Mouse (Mus musculus) left cerebral cortex, postnatal 25 days (tissue): ENCODE data around the gene Hist1h4f. TPM values are rescaled to one million over a fixed set of nuclear protein-coding genes. Genes with fewer than 3 reads are reported as not detected.
"Not testable (repeated sequence)": the region's sequence is repeated elsewhere in the genome, so short reads cannot be mapped to it uniquely, and the experiment has no call there.

Experiments
- DNase-seq, 2 experiments: peaks; one replicate each; pipeline ENCODE4 v3.0.0; 2022; ENCODE audit warnings: low spot score in 2 of 2, mixed read lengths in 1 of 2
- intact Hi-C: fragments of 180-260 bp; cut with DNase I; formaldehyde crosslinking; loops from one replicate; pipeline ENCODE4 v1.15.1; 2025
- total RNA-seq, 2 experiments: library from RNA; stranded (reverse); gene quantifications; 2 replicates each; pipeline ENCODE4 v1.2.3; 2021

The Hist1h4f gene
- total RNA-seq, 2 experiments from 2014 or later = 160 to 188 TPM

DNA sequence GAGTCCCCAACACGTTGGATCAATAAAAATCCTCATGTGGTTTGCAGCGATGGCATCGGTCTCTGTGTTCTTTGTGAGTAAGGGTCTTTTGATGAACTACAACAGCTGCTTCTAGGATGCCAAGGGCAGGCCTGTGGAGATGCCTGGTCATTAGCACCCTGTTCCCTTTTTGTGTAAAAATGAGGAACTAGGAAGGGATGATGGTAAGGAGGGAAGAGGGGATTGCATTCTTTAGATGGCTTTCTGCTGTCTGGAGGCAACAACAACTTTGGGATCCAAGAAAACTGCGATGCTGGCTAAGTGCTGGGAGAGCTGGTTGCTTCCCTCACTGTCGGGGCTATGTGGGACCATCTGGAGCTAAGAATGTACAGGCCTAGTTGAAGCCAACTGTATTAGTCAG, 13.2 kb downstream of the Hist1h4f start:
- intact Hi-C loops = no loop called here
- DNase-seq = no peak

DNA sequence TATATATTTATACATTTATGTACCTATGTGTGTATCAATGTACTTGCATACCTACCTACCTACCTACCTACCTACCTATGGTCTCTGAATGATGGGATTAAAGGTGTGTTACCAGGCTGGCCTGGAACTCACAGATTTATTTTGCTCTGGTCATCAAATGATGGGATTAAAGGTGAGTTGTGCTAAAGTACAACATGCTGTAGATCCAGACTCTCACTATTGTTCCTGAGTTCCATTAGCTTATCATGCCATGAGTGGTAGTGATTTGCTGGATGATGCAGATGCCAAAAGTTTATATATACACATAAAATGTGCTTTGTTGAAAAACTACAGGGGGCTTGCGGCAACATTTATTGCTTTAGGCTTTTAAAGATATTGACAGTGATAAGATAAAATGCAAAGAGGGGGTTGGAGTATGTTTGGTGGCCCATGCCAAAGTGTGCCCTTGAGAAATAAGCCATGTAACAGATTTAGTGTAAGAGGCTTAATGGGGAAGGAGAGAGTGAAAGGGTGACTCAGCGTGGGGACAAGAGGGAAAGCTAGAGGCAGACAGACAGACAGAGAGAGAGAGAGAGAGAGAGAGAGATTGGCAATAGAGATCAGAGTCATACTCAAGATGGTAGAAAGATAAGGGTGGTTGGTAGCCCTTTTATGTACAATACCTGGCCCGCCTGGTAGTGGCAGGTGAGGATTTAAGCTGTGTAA, 14.3 kb downstream of the Hist1h4f start:
- intact Hi-C loops = no loop called here

DNA sequence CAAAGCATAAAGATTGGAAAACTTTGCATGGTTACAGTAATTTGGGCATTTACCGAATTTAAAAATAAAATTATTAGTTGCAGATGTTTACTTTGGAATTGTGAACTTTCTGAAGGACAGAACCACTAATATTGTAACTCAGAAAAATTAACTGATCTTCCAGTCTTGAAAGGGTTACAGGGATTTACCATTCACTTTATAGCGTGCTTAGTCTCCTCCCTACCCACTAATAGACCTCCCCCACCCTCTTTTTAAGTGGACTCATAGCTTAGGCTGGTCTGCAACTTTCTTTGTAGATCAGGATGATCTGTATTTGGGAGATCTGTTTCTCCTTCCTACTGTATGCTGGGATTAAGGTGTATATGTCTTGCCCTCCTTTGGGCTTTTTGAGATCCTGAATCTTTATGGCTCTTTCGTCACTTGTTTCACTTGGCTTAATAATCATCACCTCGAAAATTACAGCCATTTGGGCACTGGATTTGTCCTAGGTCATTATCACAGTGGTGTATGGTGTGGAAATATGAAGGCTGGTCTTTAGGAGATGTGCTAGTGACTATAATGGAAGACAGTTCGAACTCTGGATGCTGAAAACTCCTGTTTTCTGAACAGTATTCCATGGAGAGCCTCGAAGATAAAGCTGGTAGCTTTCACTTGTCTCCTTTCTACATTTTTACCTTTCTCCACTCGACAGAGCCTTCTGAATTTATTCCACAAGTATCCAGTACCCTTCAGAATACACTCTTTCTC, 15.2 kb downstream of the Hist1h4f start:
- DNase-seq = no peak
- intact Hi-C loops = no loop called here

More for the DNA sequence above, 14.3 kb downstream of the Hist1h4f start:
- no peak for DNase-seq

DNA sequence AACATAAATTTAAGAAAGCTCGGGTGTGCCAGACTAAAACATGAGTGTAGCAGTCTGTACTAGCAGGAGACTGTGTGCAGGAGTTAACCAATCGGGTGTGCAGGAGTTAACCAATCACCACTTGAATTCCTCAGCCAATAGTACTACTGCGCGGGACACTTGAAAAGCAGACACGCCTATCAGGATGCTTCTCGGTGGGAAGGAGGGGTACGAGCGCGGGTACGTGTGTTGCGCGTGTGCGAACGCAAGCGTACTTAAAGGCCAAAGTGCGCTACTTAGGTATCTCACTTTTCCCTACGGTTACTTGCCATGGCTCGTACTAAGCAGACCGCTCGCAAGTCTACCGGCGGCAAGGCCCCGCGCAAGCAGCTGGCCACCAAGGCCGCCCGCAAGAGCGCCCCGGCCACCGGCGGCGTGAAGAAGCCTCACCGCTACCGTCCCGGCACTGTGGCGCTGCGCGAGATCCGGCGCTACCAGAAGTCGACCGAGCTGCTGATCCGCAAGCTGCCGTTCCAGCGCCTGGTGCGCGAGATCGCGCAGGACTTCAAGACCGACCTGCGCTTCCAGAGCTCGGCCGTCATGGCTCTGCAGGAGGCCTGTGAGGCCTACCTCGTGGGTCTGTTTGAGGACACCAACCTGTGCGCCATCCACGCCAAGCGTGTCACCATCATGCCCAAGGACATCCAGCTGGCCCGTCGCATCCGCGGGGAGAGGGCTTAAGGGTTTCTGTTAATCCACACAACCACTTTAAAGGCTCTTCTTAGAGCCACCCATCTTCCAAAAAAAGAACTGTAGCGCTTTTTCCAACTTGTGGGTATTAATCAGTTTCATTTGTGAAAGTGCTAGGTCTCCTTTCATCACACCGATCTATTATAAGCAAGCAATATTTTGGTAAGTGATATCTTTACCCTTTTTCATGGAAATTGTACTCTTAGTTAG, 16.0 kb downstream of the Hist1h4f start, which contains the start of gene Hist1h3g:
Gene Hist1h3g, plus strand, starts transcription at position 286 of the 939 bp plus-strand sequence.
- intact Hi-C loops = not testable (repeated sequence)
- DNase-seq = peak; percentile 92 to 97

DNA sequence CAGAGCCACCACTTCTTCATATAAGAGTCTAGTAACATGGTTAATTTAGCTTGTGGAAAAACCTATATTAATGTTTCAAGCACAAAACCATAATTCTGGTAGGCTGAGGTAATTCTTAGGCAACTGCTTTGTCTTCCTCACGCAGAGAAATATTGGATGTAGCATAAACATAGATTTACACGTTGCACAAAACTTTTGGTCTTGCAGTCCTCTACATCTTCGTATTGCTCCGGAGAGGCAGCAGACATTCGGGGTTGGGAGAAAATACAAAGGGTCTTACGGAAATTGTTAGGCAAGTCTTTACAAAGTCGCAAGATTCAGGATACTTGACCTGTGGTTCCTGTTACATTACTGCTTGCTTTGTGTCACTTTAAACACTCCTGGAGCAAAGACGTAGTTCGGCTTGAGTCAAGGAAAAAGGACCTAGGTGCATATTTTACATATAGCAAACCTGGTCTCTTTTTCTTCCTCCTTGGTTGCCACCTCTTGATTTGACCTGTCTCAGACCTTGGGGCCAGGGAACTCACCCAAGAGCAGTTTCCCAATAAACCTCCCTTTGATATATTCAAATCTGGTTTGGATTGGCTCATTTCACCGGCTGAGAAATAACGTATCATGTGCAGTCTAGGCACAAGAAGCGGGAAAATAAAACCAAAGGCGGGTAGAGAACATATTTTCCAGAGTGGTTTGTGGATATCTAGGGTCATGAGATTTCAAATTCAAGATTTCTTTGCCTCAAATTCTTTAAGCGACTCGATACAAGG, 16.9 kb downstream of the Hist1h4f start:
- DNase-seq = no peak
- intact Hi-C loops = loop anchor here (5.0 kb wide), 3 partner anchors 88 to 1817 kb away; partner anchors contain the start of genes Hist1h1c, Hist1h1e, Hist1h2ai and Hist1h2be

DNA sequence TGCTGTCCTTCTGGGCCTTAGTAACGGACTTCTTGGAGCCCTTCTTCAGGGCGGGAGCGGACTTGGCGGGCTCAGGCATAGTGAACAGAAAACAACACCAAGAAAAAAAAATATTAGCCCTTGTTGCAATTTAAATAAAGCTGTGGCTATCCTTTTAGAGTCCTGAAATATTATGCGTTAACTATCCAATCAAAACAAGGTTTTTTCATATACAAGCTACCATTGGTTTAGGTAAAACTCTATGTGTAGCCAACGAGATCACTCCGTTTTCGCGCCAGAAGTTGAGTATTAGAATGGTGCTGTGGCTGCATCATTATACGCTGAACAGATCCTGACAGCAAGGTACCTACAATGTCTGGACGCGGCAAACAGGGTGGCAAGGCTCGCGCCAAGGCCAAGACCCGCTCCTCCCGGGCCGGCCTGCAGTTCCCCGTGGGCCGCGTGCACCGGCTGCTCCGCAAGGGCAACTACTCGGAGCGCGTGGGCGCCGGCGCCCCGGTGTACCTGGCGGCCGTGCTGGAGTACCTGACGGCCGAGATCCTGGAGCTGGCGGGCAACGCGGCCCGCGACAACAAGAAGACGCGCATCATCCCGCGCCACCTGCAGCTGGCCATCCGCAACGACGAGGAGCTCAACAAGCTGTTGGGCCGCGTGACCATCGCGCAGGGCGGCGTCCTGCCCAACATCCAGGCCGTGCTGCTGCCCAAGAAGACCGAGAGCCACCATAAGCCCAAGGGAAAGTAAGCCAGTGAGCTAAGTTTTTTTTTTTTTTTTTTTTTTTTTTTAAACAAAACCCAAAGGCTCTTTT, 17.7 kb downstream of the Hist1h4f start, which contains the start of gene Hist1h2af:
Gene Hist1h2af, plus strand, starts transcription at position 347 of the 808 bp plus-strand sequence.
- intact Hi-C loops = loop anchor here (5.0 kb wide), 3 partner anchors 89 to 1816 kb away; partner anchors contain the start of genes Hist1h1c, Hist1h1e, Hist1h2ai and Hist1h2be
- peak; percentile 83 to 93 for DNase-seq

DNA sequence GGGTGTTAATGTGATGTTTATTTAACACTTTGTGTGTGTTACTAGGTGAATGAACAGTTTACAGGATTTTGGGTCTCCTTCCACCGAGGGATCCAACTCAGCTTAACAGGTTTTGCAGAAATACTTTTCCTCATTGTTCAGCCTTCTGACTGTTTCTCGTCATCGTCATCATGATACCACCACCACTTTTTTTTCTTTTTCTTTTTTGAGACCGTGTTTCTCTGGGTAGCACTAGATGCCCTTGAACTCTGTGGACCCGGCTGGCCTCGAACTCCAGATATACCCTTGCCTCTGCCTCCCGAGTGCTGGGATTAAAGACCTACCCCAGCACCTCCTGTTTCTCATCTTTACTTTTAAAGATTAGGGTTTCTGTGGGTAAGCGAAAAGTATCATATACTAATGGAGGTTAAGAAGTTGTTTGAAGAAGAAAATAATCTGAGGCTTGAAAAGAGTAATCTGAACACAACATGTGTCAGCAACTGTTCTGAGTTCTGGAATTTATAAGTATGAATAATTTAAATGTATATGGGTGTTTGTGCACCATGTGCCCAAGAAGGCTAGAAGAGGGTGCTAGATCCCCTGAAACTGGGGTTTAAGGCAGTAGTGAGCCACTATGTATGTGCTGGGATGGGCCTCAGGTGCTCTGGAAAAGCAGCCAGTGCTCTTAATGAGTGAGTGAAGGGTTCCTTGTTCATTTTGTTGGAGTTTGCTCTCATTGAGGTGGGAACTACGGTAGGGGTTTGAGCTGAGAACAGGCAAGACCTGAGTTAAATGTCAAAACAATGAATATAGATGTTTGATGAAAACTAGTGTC, 19.0 kb downstream of the Hist1h4f start:
- intact Hi-C loops = loop anchor here (5.0 kb wide), 3 partner anchors 90 to 1815 kb away; partner anchors contain the start of genes Hist1h1c, Hist1h1e, Hist1h2ai and Hist1h2be
- no peak for DNase-seq

DNA sequence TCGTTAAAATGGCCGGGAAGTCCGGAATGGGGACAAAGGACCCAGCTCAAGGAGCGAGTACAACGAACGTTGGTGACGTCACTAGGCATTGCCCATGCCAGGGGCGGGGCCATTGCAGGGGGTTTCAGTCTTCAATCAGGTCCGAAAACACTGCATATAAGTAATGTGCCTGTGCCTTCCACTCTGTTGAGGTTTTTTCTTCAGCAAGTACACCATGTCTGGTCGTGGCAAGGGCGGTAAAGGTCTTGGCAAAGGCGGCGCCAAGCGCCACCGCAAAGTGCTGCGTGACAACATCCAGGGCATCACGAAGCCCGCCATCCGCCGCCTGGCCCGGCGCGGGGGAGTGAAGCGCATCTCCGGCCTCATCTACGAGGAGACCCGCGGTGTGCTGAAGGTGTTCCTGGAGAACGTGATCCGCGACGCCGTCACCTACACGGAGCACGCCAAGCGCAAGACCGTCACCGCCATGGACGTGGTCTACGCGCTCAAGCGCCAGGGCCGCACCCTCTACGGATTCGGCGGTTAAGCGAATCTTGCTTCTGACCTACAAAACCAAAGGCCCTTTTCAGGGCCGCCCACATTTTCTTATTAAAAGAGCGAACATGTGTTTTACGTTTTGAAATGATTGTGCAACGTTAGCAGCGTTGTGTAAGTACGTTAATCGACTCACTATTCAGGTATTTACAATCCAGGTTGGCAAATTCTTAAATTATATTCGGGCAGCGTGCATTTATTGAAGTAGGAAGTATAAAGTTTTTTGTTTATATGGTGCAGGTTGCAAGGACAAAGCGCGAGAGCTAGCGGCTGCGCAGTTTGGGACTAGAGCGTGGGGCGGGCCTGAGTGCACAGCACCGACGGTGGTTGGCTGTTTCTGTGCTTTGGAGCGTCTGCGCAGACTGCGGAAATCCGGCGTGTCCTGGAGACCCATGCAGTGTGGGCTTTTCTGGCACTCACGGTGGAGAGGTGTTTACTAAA, 20.3 kb downstream of the Hist1h4f start, which contains the start of gene Hist1h4h:
Gene Hist1h4h, plus strand, starts transcription at position 150 of the 975 bp plus-strand sequence.
- intact Hi-C loops = loop anchor here (1.0 to 5.0 kb wide), 4 partner anchors 91 to 1814 kb away; partner anchors contain the start of genes Hist1h1c, Hist1h1e, Hist1h2ai and Hist1h2be
- DNase-seq = peak; percentile 98 to 99

DNA sequence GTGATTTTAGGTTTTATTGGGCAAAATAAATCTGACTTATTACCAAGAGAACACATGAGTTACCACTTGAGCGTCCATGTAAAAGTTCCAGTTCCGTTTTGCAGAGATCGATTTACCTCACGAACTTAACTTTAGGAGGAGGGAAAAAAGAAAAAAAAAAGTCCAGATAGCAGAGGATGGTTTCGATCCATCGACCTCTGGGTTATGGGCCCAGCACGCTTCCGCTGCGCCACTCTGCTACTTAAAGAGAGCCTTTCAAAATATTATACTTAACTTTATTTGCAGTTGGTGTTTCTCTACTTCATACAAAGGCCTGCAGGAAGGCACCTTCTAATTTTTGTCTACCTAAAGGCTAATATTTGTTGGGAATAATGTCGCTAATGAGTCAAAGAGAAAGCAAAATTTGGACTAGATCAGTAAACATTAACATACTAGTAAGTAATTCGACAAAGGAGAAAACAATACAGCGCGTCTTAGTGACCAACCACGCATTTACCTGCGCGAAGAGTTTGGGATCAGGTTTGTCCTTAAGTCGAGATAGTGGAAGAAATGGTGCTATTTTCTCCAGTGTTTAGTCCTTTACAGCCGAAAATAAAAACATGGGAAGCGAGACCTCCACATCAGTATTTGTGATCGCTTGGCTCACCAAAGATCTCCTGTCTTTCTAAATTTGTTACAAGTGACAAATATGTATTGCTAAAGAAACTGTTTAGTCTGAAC, 21.1 kb downstream of the Hist1h4f start:
- peak; percentile 79 to 83 for DNase-seq
- intact Hi-C loops = loop anchor here (5.0 kb wide), 3 partner anchors 92 to 1813 kb away; partner anchors contain the start of genes Hist1h1c, Hist1h1e, Hist1h2ai and Hist1h2be

DNA sequence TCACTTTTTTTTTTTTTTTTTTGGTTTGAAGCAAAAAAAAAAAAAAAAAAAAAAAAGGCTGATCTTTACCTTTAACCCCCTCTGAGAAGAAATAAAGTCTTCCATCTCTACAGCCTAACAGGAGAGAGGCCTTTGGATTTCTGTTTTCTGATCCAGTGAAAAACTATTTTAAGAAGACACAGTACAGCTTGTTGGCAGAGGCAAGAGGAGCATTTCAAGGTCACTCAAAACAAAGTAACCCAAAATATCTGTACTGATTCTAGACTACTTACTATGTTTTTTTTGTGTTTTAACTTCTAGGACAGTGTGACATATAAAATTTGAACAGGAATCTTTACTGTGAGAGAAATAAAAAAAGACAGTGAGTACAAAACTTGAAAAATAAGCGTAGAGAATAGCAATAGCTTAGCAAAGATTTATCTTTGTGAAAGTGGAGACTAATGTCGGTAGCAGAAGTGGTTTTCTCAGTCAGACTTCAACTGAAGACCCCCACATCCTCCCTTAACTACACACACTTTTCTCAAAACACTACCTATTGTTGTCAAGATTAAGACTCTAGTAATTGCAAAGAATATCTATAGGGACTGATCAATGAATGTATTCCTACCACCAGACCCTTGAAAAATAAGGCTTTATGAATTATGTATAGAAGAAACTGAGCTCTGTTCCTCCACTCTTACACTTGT, 21.8 kb downstream of the Hist1h4f start:
- no peak for DNase-seq
- intact Hi-C loops = loop anchor here (5.0 kb wide), 4 partner anchors 93 to 1812 kb away; partner anchors contain the start of genes Hist1h1c, Hist1h1e, Hist1h2ai and Hist1h2be

DNA sequence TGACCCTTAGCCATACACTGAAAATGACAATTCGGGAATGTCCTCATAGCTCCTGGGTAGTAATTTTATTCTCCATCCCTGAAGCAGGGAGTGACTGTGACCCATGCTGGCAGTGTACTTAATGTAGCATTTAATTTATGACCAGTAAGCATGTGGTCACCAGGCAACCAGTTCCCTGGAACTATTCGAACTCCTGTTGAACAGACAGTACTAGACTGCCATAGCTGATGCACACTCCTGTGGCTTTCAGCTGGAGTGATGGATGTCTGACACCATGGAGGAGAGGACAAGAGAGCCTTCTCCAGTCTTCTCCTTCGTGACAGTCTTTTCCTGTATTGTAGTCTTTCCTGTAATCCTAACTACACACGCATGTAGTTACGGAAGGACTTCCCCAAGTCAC, 22.4 kb downstream of the Hist1h4f start:
- DNase-seq = no peak
- intact Hi-C loops = loop anchor here (5.0 kb wide), 1 partner anchor 1502 kb away; no protein-coding TSS in a partner anchor

DNA sequence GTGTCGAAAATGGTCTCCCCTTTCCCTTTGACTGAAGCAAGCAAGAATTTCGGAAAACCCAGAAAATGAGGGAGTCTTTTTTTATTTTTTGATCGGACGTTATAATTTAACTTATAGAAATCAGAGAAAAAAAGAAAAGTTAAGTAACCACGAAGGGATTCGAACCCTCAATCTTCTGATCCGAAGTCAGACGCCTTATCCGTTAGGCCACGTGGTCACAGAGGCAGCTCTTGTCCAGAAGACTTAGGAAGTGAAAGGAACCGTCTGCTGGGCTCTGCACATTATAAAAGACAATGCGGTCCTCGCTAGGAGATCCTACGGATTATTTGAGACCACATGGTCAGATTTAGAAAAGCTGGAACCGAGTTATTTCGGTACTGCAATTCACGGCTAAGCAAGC, 25.1 kb downstream of the Hist1h4f start:
- DNase-seq = peak; percentile 93 to 96
- intact Hi-C loops = loop anchor here (5.0 kb wide), 1 partner anchor 1499 kb away; no protein-coding TSS in a partner anchor

DNA sequence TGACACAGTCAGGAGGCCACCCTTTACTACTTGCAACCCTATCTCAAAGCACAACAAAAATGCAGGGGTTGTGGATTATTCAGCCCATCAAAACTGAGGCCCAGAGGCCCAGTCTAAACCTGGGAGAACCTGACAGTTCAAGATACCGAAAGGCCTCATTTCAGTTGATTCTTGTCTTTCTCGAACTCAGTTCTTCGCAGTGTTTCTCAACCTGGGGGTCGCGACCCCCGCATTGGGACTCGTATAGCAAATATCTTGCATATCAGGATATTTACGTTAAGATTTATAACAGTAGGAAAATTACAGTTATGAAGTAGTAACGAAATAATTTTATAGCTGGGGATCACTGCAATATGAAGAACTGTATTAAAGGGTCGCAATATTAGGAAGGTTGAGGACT, 25.5 kb downstream of the Hist1h4f start:
- intact Hi-C loops = loop anchor here (5.0 kb wide), 1 partner anchor 1499 kb away; no protein-coding TSS in a partner anchor
- no peak for DNase-seq

DNA sequence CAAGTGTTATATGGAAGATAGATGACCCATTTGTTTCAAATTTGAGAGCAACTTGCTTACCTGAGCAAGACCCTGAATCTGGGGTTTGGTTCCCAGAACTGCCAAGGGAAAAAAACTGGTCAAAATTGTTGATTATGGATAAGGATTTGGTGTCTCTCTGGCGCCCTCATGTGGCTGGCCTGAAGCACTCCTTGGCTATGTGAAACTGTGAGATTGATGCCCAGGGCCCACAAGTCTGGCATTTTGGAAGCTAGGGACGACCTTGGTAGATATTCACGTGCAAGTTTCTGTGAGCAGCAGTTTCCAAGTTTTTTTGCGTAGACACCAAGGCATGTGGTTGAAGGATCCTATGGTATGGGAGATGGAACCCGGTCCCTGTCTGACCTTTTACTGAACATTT, 26.8 kb downstream of the Hist1h4f start:
- peak; percentile 61 to 79 for DNase-seq
- intact Hi-C loops = loop anchor here (1.0 to 5.0 kb wide), 2 partner anchors 100 to 1497 kb away; no protein-coding TSS in a partner anchor
